Mouse (Mus musculus): ENCODE measurements at regions not wholly inside any gene's neighbourhood (a gene's known extent, or its start where the extent isn't known, plus 50 kb on each side); places are given as distances from the start of the nearest gene placed in this dataset.

GRCm38 (mm10) chr11:56246549-56247332, 205.9 kb upstream of the Nmur2 start:
- ATAC-seq (replicated peaks; ENCODE audit: insufficient number of reproducible peaks, low FRiP score, low TSS enrichment, low read depth) (peak; percentile 82; the same call in 1 of the 2 replicates), DNase-seq (ENCODE audit: low spot score) (peak; percentile 65)
- Histone ChIP-seq H3K4me2 (ENCODE audit: low read depth, low read length) (no peak overlapping the region), H3K9me3 (replicated peaks; ENCODE audit: control insufficient read depth, low read length) (no peaks in the 10 kb centered on the region), H3K9ac (replicated peaks; ENCODE audit: low read length) (no peak overlapping the region), H3K27me3 (ENCODE audit: control insufficient read depth, insufficient read depth, low read length) (no peaks in the 10 kb centered on the region), H3K27ac (replicated peaks; ENCODE audit: low read depth, low read length) (no peak overlapping the region), H3K36me3 (replicated peaks; ENCODE audit: control insufficient read depth, insufficient read depth, low read depth, low read length) (no peaks in the 10 kb centered on the region), H3K4me3 (ENCODE audit: low read depth, low read length) (no peak overlapping the region), H3K4me1 (ENCODE audit: control insufficient read depth, insufficient read depth, low read length) (no peaks in the 10 kb centered on the region)
- 46% methylated on average over 5 of the region's 5 CpGs for WGBS

- H3K4me1 ChIP-seq (ENCODE audit: control insufficient read depth, insufficient read depth, low read length): no peaks in the 10 kb centered on the region
- no peak overlapping the region for H3K4me3 ChIP-seq (ENCODE audit: low read depth, low read length)
- ATAC-seq (replicated peaks; ENCODE audit: insufficient number of reproducible peaks, low FRiP score, low TSS enrichment, low read depth) (no peak), DNase-seq (ENCODE audit: low spot score) (no peak)
- H3K36me3 ChIP-seq (replicated peaks; ENCODE audit: control insufficient read depth, insufficient read depth, low read depth, low read length): no peaks in the 10 kb centered on the region
- no peak overlapping the region for H3K4me2 ChIP-seq (ENCODE audit: low read depth, low read length)
- 77% methylated on average over 2 of the region's 2 CpGs for WGBS
- no peak overlapping the region for H3K9ac ChIP-seq (replicated peaks; ENCODE audit: low read length)
- no peak overlapping the region for H3K27ac ChIP-seq (replicated peaks; ENCODE audit: low read depth, low read length)
- no peaks in the 10 kb centered on the region for H3K27me3 ChIP-seq (ENCODE audit: control insufficient read depth, insufficient read depth, low read length)
- no peaks in the 10 kb centered on the region for H3K9me3 ChIP-seq (replicated peaks; ENCODE audit: control insufficient read depth, low read length)
Measured at GRCm38 (mm10) chr11:56244951-56245350, 204.1 kb upstream of the Nmur2 start.

DNA sequence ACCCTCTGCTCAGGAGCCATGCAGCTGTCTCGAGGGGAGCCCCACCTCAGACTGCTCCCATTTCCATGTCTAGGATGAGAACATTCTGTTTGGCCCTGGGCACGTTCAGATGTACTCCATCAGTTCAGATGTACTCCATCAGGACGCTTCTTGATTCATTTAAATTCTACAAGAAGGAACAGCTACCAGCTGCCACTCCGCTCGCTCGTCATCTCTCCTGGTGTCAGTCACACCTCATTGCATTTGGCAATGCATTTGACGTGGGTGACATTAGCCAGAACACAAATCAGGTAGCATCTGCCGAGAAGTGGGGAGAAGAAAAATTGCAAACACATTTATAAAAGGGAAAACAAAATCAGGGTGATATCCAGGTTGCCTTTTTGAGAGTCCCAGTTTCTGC, 202.6 kb upstream of the Nmur2 start:
- Histone ChIP-seq H3K27me3 (ENCODE audit: control insufficient read depth, insufficient read depth, low read length) (no peaks in the 10 kb centered on the region), H3K4me2 (ENCODE audit: low read depth, low read length) (no peak overlapping the region), H3K4me1 (ENCODE audit: control insufficient read depth, insufficient read depth, low read length) (no peaks in the 10 kb centered on the region), H3K9ac (replicated peaks; ENCODE audit: low read length) (no peak overlapping the region), H3K9me3 (replicated peaks; ENCODE audit: control insufficient read depth, low read length) (no peaks in the 10 kb centered on the region), H3K4me3 (ENCODE audit: low read depth, low read length) (no peak overlapping the region), H3K27ac (replicated peaks; ENCODE audit: low read depth, low read length) (no peak overlapping the region), H3K36me3 (replicated peaks; ENCODE audit: control insufficient read depth, insufficient read depth, low read depth, low read length) (no peaks in the 10 kb centered on the region)
- ATAC-seq (replicated peaks; ENCODE audit: insufficient number of reproducible peaks, low FRiP score, low TSS enrichment, low read depth) (no peak), DNase-seq (ENCODE audit: low spot score) (no peak)
- WGBS: 75% methylated on average over 8 of the region's 8 CpGs

GRCm38 (mm10) chr11:56238745-56239144, 197.9 kb upstream of the Nmur2 start:
- Histone ChIP-seq H3K4me3 (ENCODE audit: low read depth, low read length) (no peak overlapping the region), H3K9ac (replicated peaks; ENCODE audit: low read length) (no peak overlapping the region), H3K27me3 (ENCODE audit: control insufficient read depth, insufficient read depth, low read length) (no peaks in the 10 kb centered on the region), H3K9me3 (replicated peaks; ENCODE audit: control insufficient read depth, low read length) (no peaks in the 10 kb centered on the region), H3K27ac (replicated peaks; ENCODE audit: low read depth, low read length) (no peak overlapping the region), H3K36me3 (replicated peaks; ENCODE audit: control insufficient read depth, insufficient read depth, low read depth, low read length) (no peaks in the 10 kb centered on the region), H3K4me1 (ENCODE audit: control insufficient read depth, insufficient read depth, low read length) (no peaks in the 10 kb centered on the region), H3K4me2 (ENCODE audit: low read depth, low read length) (no peak overlapping the region)
- ATAC-seq (replicated peaks; ENCODE audit: insufficient number of reproducible peaks, low FRiP score, low TSS enrichment, low read depth) (no peak), DNase-seq (ENCODE audit: low spot score) (no peak)
- WGBS: 67% methylated on average over 4 of the region's 4 CpGs

GRCm38 (mm10) chr11:56224999-56225398, 184.2 kb upstream of the Nmur2 start:
- DNase-seq (ENCODE audit: low spot score): no peak

GRCm38 (mm10) chr11:56215706-56216105, 174.9 kb upstream of the Nmur2 start:
- H3K4me2 ChIP-seq (ENCODE audit: low read depth, low read length): no peak overlapping the region
- DNase-seq (ENCODE audit: low spot score) (no peak), ATAC-seq (replicated peaks; ENCODE audit: insufficient number of reproducible peaks, low FRiP score, low TSS enrichment, low read depth) (no peak)
- WGBS: 85% methylated on average over 2 of the region's 2 CpGs
- H3K9ac ChIP-seq (replicated peaks; ENCODE audit: low read length): no peak overlapping the region
- no peaks in the 10 kb centered on the region for H3K27me3 ChIP-seq (ENCODE audit: control insufficient read depth, insufficient read depth, low read length)
- H3K4me3 ChIP-seq (ENCODE audit: low read depth, low read length): no peak overlapping the region
- no peak overlapping the region for H3K27ac ChIP-seq (replicated peaks; ENCODE audit: low read depth, low read length)
- no peaks in the 10 kb centered on the region for H3K9me3 ChIP-seq (replicated peaks; ENCODE audit: control insufficient read depth, low read length)
- H3K36me3 ChIP-seq (replicated peaks; ENCODE audit: control insufficient read depth, insufficient read depth, low read depth, low read length): no peaks in the 10 kb centered on the region
- H3K4me1 ChIP-seq (ENCODE audit: control insufficient read depth, insufficient read depth, low read length): no peaks in the 10 kb centered on the region

More at GRCm38 (mm10) chr11:56224999-56225398, 184.2 kb upstream of the Nmur2 start:
- H3K4me1 ChIP-seq (ENCODE audit: control insufficient read depth, insufficient read depth, low read length): no peaks in the 10 kb centered on the region
- WGBS: 83% methylated on average over 2 of the region's 2 CpGs
- H3K9ac ChIP-seq (replicated peaks; ENCODE audit: low read length): no peak overlapping the region
- H3K4me3 ChIP-seq (ENCODE audit: low read depth, low read length): no peak overlapping the region
- no peak overlapping the region for H3K4me2 ChIP-seq (ENCODE audit: low read depth, low read length)
- H3K9me3 ChIP-seq (replicated peaks; ENCODE audit: control insufficient read depth, low read length): no peaks in the 10 kb centered on the region
- H3K27ac ChIP-seq (replicated peaks; ENCODE audit: low read depth, low read length): no peak overlapping the region
- H3K27me3 ChIP-seq (ENCODE audit: control insufficient read depth, insufficient read depth, low read length): no peaks in the 10 kb centered on the region
- no peaks in the 10 kb centered on the region for H3K36me3 ChIP-seq (replicated peaks; ENCODE audit: control insufficient read depth, insufficient read depth, low read depth, low read length)
- no peak for ATAC-seq (replicated peaks; ENCODE audit: insufficient number of reproducible peaks, low FRiP score, low TSS enrichment, low read depth)

DNA sequence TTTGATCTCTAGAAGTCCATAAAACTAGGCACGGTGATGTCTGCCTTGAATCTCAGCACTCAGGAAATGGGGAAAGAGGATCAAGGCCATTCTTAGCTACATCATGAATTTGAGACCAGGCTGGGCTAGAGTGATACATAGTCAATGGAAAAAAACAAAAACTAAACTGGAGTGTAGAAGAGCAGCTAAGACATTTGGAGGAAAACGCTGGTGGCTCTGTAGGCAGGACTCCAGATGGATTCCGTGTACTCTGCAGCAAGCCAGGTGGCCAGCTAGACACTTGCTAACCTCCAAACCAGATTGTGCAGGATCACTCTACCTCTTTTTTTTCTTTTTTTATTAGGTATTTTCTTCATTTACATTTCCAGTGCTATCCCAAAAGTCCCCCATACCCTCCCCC, 161.0 kb upstream of the Nmur2 start:
- no peak overlapping the region for H3K4me3 ChIP-seq (ENCODE audit: low read depth, low read length)
- no peaks in the 10 kb centered on the region for H3K27me3 ChIP-seq (ENCODE audit: control insufficient read depth, insufficient read depth, low read length)
- H3K4me1 ChIP-seq (ENCODE audit: control insufficient read depth, insufficient read depth, low read length): no peaks in the 10 kb centered on the region
- no peak overlapping the region for H3K9ac ChIP-seq (replicated peaks; ENCODE audit: low read length)
- DNase-seq (ENCODE audit: low spot score): no peak
- WGBS: 86% methylated on average over 3 of the region's 3 CpGs
- no peak overlapping the region for H3K27ac ChIP-seq (replicated peaks; ENCODE audit: low read depth, low read length)
- no peaks in the 10 kb centered on the region for H3K9me3 ChIP-seq (replicated peaks; ENCODE audit: control insufficient read depth, low read length)
- no peak overlapping the region for H3K4me2 ChIP-seq (ENCODE audit: low read depth, low read length)
- no peak for ATAC-seq (replicated peaks; ENCODE audit: insufficient number of reproducible peaks, low FRiP score, low TSS enrichment, low read depth)
- H3K36me3 ChIP-seq (replicated peaks; ENCODE audit: control insufficient read depth, insufficient read depth, low read depth, low read length): no peaks in the 10 kb centered on the region

- ATAC-seq (replicated peaks; ENCODE audit: insufficient number of reproducible peaks, low FRiP score, low TSS enrichment, low read depth): no peak
- H3K36me3 ChIP-seq (replicated peaks; ENCODE audit: control insufficient read depth, insufficient read depth, low read depth, low read length): no peaks in the 10 kb centered on the region
- no peak overlapping the region for H3K27ac ChIP-seq (replicated peaks; ENCODE audit: low read depth, low read length)
- no peak for DNase-seq (ENCODE audit: low spot score)
- WGBS: 72% methylated on average over 3 of the region's 3 CpGs
- no peak overlapping the region for H3K9ac ChIP-seq (replicated peaks; ENCODE audit: low read length)
- no peaks in the 10 kb centered on the region for H3K9me3 ChIP-seq (replicated peaks; ENCODE audit: control insufficient read depth, low read length)
- no peaks in the 10 kb centered on the region for H3K27me3 ChIP-seq (ENCODE audit: control insufficient read depth, insufficient read depth, low read length)
- H3K4me1 ChIP-seq (ENCODE audit: control insufficient read depth, insufficient read depth, low read length): no peaks in the 10 kb centered on the region
- no peak overlapping the region for H3K4me3 ChIP-seq (ENCODE audit: low read depth, low read length)
- H3K4me2 ChIP-seq (ENCODE audit: low read depth, low read length): no peak overlapping the region
Measured at GRCm38 (mm10) chr11:56195316-56195715, 154.5 kb upstream of the Nmur2 start.
